Mouse (Mus musculus) brain, embryonic 14.5 days (tissue): ENCODE results near the gene Slc7a14. TPM values are rescaled to one million over a fixed set of nuclear protein-coding genes. Genes with fewer than 3 reads are reported as not detected.

Experiments
- DNase-seq: peaks from one replicate; pipeline ENCODE4 v3.0.0-alpha.2; 2011; ENCODE audit warnings: low read depth
- CTCF ChIP-seq: fragments of 200-500 bp; IDR thresholded peaks from 2 replicates; pipeline ENCODE4 v1.5.1; 2012; ENCODE audit warnings: inconsistent platforms, mild to moderate bottlenecking, moderate library complexity, borderline replicate concordance; ENCODE audit not compliant: insufficient read depth, insufficient read length; ENCODE audit errors: extremely low read depth
- POLR2A ChIP-seq: fragments of 200-500 bp; IDR thresholded peaks from 2 replicates; pipeline ENCODE4 v1.6.1; 2012; ENCODE audit warnings: mild to moderate bottlenecking, inconsistent platforms, borderline replicate concordance; ENCODE audit not compliant: poor library complexity, insufficient read depth, insufficient read length, severe bottlenecking; ENCODE audit errors: extremely low read depth
- polyA plus RNA-seq: library from polyadenylated mRNA; depleted of rRNA; stranded (reverse); fragments of >200 nt; gene quantifications from 2 replicates; pipeline ENCODE4 v1.2.3, GENCODE M21; 2012; rRNA removed

Gene Slc7a14
- polyA plus RNA-seq, 1 experiment: 6.3 TPM

DNA sequence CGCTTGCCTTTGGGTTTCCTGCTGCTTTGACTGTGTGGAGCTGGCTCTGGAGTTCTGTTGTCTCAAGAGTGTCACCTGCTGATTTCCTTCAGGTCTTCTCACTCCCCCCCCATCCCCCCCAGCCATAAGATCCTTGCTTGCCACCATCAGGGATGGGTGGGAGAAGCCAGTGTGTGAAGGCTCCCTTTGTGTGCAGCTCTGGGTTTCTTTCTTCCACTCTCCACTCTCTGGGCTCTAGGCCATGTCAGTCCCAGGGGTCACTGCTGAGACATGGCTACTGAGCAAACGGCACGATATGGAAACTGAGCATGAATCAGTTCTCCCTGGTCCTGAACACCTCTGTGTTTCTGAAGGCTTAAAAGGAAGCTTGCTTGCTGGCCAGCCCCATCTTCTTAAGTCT lies 154.1 kb downstream of the Slc7a14 start:
- no peak for DNase-seq
- TF ChIP-seq POLR2A (no peak), CTCF (no peak)

Other genes starting within 250 kb of the Slc7a14 start
- gene Skil, start 215.3 kb downstream of the Slc7a14 start, polyA plus RNA-seq: 18.7 and 24.5 TPM in 2 replicates
- gene Cldn11, start 160.5 kb downstream of the Slc7a14 start, polyA plus RNA-seq: 30.6 and 31.3 TPM in 2 replicates